Comparison of ENCODE assay signal across 7 mouse cellular contexts in genomic region chr13:21468061-21469019, GRCm38 (mm10). TPM values are rescaled to one million over a fixed set of nuclear protein-coding genes. Genes with fewer than 3 reads are reported as not detected.
A peak's percentile ranks its signal among the peaks of the same experiment; 100 is the strongest.
DNase-seq lines count a peak whose midpoint lies in the region; ATAC-seq and TF ChIP-seq lines count a peak whose summit lies in the region.

Gene Nkapl (minus strand): TSS chr13:21468509.

- peak within 1 kb of the TSS; percentile 78 for H3K9ac ChIP-seq in embryonic facial prominence, embryonic 13.5 days
- H3K9ac ChIP-seq in heart, adult 2 months (ENCODE audit: low read depth, low read length): peak within 1 kb of the TSS; percentile 57
- H3K9ac ChIP-seq in limb, embryonic 12.5 days (replicated peaks): peak within 1 kb of the TSS; percentile 71
- peak within 1 kb of the TSS; percentile 66 for H3K9ac ChIP-seq in midbrain, embryonic 14.5 days (replicated peaks; ENCODE audit: low read length)

- DNase-seq in adrenal gland, postnatal 4 days (ENCODE audit: low spot score in 2 of 2): peak; percentile 32 to 62
- DNase-seq in heart, adult 2 months: peak; percentile 87 to 90
- DNase-seq in kidney, adult 8-10 months: peak; percentile 65 to 79
- peak; percentile 93 for DNase-seq in midbrain, embryonic 14.5 days
- peak; percentile 80 for DNase-seq in spleen, adult 12 weeks (ENCODE audit: low spot score)

- peak within 1 kb of the TSS; percentile 93 for H3K4me2 ChIP-seq in embryonic facial prominence, embryonic 13.5 days
- peak within 1 kb of the TSS; percentile 85 for H3K4me2 ChIP-seq in limb, embryonic 12.5 days
- H3K4me2 ChIP-seq in midbrain, embryonic 14.5 days (ENCODE audit: low read length): peak within 1 kb of the TSS; percentile 66

- no peaks in the 10 kb centered on the region for H3K79me2 ChIP-seq in heart, adult 2 months (replicated peaks; ENCODE audit: control insufficient read depth, insufficient read depth, low read length)

- peak within 1 kb of the TSS; percentile 61 for H3K4me3 ChIP-seq in embryonic facial prominence, embryonic 13.5 days
- peak within 1 kb of the TSS; percentile 64 for H3K4me3 ChIP-seq in heart, adult 2 months
- H3K4me3 ChIP-seq in limb, embryonic 12.5 days (replicated peaks): peak within 1 kb of the TSS; percentile 55
- peak within 1 kb of the TSS; percentile 53 for H3K4me3 ChIP-seq in midbrain, embryonic 14.5 days (replicated peaks; ENCODE audit: low read depth, low read length)

- H3K27ac ChIP-seq in embryonic facial prominence, embryonic 13.5 days: no peak within 1 kb of the TSS
- H3K27ac ChIP-seq in heart, adult 2 months: peak within 1 kb of the TSS; percentile 70
- H3K27ac ChIP-seq in limb, embryonic 12.5 days: no peak within 1 kb of the TSS
- peak within 1 kb of the TSS; percentile 73 for H3K27ac ChIP-seq in midbrain, embryonic 14.5 days (replicated peaks; ENCODE audit: low read depth, low read length)

- WGBS in embryonic facial prominence, embryonic 13.5 days: under 1% methylated on average over 54 of the region's 54 CpGs
- WGBS in heart, adult 2 months: under 1% methylated on average over 54 of the region's 54 CpGs
- 1% methylated on average over 54 of the region's 54 CpGs for WGBS in limb, embryonic 12.5 days
- WGBS in midbrain, embryonic 14.5 days: 1% methylated on average over 54 of the region's 54 CpGs

- peak; percentile 17; the same call in 1 of the 2 replicates for TF ChIP-seq CTCF in heart, adult 2 months (IDR thresholded peaks at IDR 0.05)

- H3K4me1 ChIP-seq in embryonic facial prominence, embryonic 13.5 days: no peaks in the 10 kb centered on the region
- no peaks in the 10 kb centered on the region; the same call in 1 of the 2 replicates for H3K4me1 ChIP-seq in heart, adult 2 months (ENCODE audit: control insufficient read depth, insufficient read depth, low read length)
- H3K4me1 ChIP-seq in limb, embryonic 12.5 days (replicated peaks): peaks cover 3% of the 10 kb centered on the region; the same call in 1 of the 2 replicates
- no peaks in the 10 kb centered on the region for H3K4me1 ChIP-seq in midbrain, embryonic 14.5 days (ENCODE audit: control insufficient read depth, insufficient read depth, low read length)

- H3K27me3 ChIP-seq in embryonic facial prominence, embryonic 13.5 days: peaks cover 23% of the 10 kb centered on the region
- no peaks in the 10 kb centered on the region for H3K27me3 ChIP-seq in heart, adult 2 months (ENCODE audit: control insufficient read depth, insufficient read depth, low read length)
- peaks cover 20% of the 10 kb centered on the region for H3K27me3 ChIP-seq in limb, embryonic 12.5 days
- 0 out of 2 replicates have a peak, but pooled peaks cover 3% of the 10 kb centered on the region for H3K27me3 ChIP-seq in midbrain, embryonic 14.5 days (ENCODE audit: control insufficient read depth, insufficient read depth, low read length)

- ATAC-seq in embryonic facial prominence, embryonic 13.5 days (ENCODE audit: insufficient number of reproducible peaks, insufficient read depth, low FRiP score, low TSS enrichment, low read depth): peak; percentile 94
- ATAC-seq in limb, embryonic 12.5 days (ENCODE audit: insufficient number of reproducible peaks, insufficient read depth, low FRiP score, low TSS enrichment, low read depth): peak; percentile 98
- ATAC-seq in midbrain, embryonic 14.5 days (ENCODE audit: low FRiP score, low TSS enrichment): peak; percentile 96

- peak; percentile 89 for TF ChIP-seq POLR2A in heart, adult 2 months (IDR thresholded peaks at IDR 0.05; ENCODE audit: insufficient read depth, low read depth, low read length)

- no peaks in the 10 kb centered on the region for H3K9me3 ChIP-seq in embryonic facial prominence, embryonic 13.5 days
- H3K9me3 ChIP-seq in limb, embryonic 12.5 days: no peaks in the 10 kb centered on the region
- H3K9me3 ChIP-seq in midbrain, embryonic 14.5 days (ENCODE audit: control insufficient read depth, low read length): no peaks in the 10 kb centered on the region

- no peaks in the 10 kb centered on the region for H3K36me3 ChIP-seq in embryonic facial prominence, embryonic 13.5 days
- H3K36me3 ChIP-seq in heart, adult 2 months (ENCODE audit: control insufficient read depth, insufficient read depth, low read length): no peaks in the 10 kb centered on the region
- no peaks in the 10 kb centered on the region for H3K36me3 ChIP-seq in limb, embryonic 12.5 days
- H3K36me3 ChIP-seq in midbrain, embryonic 14.5 days (ENCODE audit: control insufficient read depth, insufficient read depth, low read length): no peaks in the 10 kb centered on the region

- no peak for TF ChIP-seq EP300 in heart, adult 2 months (IDR thresholded peaks at IDR 0.05; ENCODE audit: insufficient read depth, low read depth, low read length)

- intact Hi-C loops in heart, adult 2 months (cut with DNase I): loop anchor here (5.0 kb wide), 2 partner anchors 66 to 106 kb away; partner anchors contain the start of genes Zkscan3 and Zscan12

RNA-seq across cellular contexts. Expression of gene Nkapl, which starts in this region (rescaled TPM):
- total RNA-seq in adrenal gland, postnatal 4 days (2021): 1 to 10 TPM; 1.8 TPM
- 2.8 and 3.5 TPM in 2 replicates for polyA plus RNA-seq in embryonic facial prominence, embryonic 13.5 days (2015; fragmentation: Nextera tagmentation; extraction: Ambion mirVana)
- under 1 TPM; 0.34 to 0.99 TPM for total RNA-seq in heart, adult 2 months (2021)
- polyA plus RNA-seq in heart, adult 2 months (2012; rRNA removed): 0.18 TPM in 1 of 2 replicates, not detected in the other
- polyA plus RNA-seq in limb, embryonic 12.5 days (2016; fragmentation: Nextera tagmentation; extraction: Ambion mirVana): 2.1 TPM in 2 replicates
- polyA plus RNA-seq in midbrain, embryonic 14.5 days (2014; fragmentation: Nextera tagmentation; extraction: Ambion mirVana): 3.2 and 5.1 TPM in 2 replicates

Comparison
In these comparisons a context has a peak if more than half of its experiments do, and no peak if none do; other contexts are left out.
1. Peak in DNase-seq, H3K4me3 ChIP-seq, H3K27ac ChIP-seq and H3K9ac ChIP-seq in heart, adult 2 months; RNA of the gene not detected or under 1 TPM.